Mouse (Mus musculus) megakaryocyte progenitor cell, adult 5-6 weeks (primary cell): ENCODE measurements around the gene Hnrnpul1. TPM values are rescaled to one million over a fixed set of nuclear protein-coding genes. Genes with fewer than 3 reads are reported as not detected.

Experiments
- ATAC-seq: replicated peaks from 2 replicates; pipeline ENCODE4 v1.8.0; 2016; ENCODE audit warnings: mild to moderate bottlenecking, moderate TSS enrichment, inconsistent platforms; ENCODE audit not compliant: poor library complexity
- total RNA-seq, 2 experiments: library from RNA; stranded (forward) in 1 of 2; stranded (reverse) in 1 of 2; fragments of 157-497, 149-512 nt in 1 of 2; fragments of 200-1000 nt in 1 of 2; gene quantifications; 2 replicates each; pipeline versions ENCODE4 v1.2.3 to v1.2.4; 2015 to 2017

Hnrnpul1 gene
- total RNA-seq, 2 experiments from 2014 or later = 126 to 132 TPM

DNA sequence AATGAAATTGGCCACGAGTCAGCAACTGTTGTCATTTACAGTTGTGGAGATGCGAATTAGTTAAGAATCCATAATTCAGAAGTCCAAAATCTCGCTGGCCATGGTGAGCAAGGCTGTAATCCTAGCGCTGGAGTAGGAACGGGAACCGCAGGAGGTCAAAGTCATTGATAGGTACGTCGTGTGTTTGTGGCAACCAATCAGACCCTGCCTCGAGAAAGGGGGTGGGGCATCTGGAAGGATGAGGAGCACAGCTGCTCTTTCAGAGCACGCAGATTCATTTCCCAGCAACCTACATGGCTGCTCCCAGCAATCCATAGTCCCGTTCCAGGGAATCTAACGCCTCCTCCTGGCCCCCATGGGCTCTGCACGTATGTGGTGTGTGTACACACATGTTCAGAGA lies 54.7 kb downstream of the Hnrnpul1 start:
- no peak for ATAC-seq

DNA sequence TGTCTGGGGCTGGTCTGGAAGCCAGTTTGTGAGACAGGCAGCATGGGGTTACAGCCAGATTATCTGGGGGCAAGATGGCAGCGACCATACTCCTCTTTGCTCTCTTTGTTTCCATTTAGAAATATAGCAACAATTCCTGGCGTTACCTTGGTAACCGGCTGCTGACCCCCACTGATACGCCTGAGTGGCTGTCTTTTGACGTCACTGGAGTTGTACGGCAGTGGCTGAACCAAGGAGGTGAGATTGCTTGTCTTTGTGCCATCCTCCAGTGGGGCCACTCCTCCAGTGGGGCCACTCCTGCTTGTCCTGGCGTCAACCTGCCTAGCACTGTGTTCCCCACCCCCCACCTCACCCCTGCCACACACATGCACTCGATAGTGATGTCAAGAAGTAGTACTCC lies 60.5 kb downstream of the Hnrnpul1 start:
- no peak for ATAC-seq

DNA sequence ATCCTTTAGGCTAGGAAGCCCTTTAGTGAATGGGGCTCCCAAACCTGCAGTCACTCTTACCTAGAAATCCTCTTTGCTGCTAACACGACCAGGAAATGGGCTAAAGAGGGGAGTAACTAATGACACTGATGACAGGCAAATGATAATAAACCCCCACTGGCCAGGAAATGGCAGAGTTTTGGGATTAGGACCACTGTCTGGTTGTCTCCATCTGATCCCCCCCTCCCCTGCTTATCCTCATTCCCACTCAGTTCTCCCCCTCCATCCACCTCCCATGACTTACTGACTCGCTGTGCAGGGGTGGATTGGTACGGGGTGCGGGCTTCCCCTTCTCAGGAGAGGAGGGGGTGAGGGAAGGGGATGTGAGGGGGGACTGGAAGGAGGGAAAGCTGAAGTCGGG lies 64.5 kb downstream of the Hnrnpul1 start:
- no peak for ATAC-seq

DNA sequence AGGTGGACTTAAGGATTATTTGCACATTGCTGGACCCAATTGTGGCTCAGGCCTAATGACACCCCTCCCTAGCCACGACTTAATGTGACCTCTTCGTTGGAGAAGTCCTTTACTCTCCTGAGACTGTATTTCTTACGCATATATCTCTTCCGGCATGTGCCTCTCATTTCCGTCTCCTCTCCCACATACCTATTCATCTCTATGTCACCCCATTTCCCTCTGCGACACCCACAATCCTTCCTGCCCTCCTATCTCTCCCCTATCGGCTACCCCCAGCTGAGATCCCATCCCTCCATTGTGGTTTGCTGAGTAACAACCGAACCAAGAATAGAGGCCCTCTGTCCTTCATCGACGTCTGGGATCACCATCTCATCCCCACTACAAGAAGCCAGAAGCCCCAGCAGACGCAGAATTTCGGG lies 64.9 kb downstream of the Hnrnpul1 start:
- peak; percentile 27 for ATAC-seq

DNA sequence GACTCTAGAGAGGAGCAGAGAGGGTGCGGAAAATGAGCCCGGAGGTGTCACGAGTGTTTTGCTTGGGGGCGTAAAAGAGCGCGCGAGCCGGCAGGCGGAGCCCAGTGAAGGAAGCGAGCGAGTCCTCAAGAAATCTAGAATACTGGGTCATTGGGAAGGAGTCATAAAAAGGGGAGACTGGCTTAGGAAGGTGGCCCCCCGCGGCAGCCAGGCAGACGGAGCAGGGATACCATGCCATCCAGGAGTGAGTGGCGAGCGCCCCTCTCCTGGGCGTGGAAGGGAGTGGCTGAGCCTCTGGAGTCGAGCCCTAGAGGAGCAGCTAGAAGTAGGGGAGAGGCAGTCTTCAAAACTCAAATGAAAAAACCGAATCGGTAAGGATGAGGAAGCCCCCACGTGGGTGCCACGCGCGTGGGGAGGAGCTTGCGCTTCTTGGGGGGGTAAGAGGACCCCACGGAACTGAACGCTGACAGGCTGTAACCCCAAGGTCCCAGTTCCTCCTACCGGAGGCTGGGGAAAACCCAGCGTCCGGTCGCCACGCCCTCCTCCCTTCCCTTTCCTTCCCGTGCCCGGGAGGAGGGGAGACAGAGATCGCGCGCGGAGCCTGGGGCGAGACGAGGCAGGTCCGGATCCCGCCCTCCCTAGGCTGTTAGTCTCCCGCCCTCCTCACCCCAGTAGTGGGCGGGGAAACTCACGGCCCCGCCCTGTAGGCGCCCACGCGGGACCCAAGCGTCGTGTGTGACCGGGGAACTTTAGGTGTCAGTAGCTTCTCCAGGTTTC lies 65.6 kb downstream of the Hnrnpul1 start:
- peak; percentile 64 for ATAC-seq

DNA sequence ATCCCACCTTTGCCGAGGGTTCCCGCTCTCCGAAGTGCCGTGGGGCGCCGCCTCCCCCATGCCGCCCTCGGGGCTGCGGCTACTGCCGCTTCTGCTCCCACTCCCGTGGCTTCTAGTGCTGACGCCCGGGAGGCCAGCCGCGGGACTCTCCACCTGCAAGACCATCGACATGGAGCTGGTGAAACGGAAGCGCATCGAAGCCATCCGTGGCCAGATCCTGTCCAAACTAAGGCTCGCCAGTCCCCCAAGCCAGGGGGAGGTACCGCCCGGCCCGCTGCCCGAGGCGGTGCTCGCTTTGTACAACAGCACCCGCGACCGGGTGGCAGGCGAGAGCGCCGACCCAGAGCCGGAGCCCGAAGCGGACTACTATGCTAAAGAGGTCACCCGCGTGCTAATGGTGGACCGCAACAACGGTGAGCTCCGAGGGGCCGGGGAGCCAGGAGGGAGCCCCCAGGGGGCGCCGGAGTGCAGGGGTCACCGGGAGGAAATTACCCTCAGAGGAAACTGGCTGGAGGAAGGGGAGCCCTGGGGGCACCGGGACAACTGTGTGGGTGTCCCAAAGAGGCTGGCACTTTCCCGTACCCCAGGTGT lies 66.7 kb downstream of the Hnrnpul1 start:
- no peak; the same call in 1 of the 2 replicates for ATAC-seq

DNA sequence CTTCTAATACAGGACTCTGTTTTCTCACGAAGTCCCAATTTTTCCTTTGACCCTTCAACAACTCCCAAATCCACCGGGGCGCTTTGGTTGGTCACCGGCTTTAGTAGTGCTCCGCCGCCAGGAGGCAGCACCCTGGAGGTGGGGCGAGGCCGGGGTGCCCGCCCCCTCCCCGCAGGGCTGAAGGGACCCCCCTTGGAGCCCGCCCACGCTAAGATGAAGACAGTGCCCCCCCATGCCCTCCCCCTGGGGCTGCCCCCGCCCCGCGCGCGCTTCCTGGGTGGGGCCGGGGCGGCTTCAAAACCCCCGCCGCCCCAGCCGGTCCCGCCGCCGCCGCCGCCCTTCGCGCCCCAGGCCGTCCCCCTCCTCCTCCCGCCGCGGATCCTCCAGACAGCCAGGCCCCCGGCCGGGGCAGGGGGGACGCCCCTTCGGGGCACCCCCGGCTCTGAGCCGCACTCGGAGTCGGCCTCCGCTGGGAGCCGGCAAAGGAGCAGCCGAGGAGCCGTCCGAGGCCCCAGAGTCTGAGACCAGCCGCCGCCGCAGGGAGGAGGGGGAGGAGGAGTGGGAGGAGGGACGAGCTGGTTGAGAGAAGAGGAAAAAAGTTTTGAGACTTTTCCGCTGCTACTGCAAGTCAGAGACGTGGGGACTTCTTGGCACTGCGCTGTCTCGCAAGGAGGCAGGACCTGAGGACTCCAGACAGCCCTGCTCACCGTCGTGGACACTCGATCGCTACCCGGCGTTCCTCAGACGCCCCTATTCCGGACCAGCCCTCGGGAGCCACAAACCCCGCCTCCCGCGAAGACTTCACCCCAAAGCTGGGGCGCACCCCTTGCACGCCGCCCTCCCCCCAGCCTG lies 67.7 kb downstream of the Hnrnpul1 start, which contains the start of gene Tgfb1:
Gene Tgfb1 (plus strand): TSS at position 323 of the 852 bp plus-strand sequence.
- peak; percentile 33 for ATAC-seq

DNA sequence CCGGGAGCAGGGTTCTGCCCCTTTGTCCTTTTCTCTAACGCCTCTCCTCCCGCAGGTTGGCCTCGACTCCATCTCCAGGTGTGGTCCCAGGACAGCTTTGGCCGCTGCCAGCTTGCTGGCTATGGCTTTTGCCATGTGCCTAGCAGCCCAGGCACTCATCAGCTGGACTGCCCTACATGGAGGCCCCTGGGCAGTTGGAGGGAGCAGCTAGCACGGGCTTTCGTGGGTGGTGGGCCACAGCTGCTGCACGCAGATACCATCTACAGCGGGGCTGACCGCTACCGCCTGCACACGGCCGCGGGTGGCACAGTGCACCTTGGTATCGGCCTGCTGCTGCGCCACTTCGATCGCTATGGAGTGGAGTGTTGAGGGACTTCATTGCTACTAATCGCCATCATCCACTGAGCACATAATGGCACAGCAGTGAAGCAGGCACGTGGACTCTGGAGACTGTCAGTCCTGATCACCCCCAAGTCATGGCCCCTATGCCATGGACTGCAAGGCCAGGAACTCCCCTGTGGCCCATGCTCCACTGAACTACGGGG lies 68.6 kb downstream of the Hnrnpul1 start:
- ATAC-seq = no peak

DNA sequence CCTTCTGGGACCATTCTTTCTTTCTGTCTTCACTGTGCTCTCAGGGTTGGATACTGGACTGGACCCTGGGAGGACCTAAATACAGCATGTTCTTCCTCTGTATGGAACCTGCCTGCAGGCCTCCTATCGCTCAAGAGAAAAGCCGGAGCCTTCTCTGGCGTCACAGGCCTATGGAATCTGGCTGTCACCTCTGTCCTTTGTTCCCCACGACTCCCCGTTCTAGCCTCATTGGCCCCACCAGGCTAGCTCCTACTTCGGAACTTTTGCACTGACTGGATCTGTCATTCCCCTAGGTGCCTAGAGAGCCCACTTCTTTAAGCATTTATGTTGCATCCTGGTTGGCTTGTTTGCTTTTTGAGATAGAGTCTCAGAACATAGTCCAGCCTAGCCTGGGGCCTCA lies 69.9 kb downstream of the Hnrnpul1 start:
- no peak for ATAC-seq

DNA sequence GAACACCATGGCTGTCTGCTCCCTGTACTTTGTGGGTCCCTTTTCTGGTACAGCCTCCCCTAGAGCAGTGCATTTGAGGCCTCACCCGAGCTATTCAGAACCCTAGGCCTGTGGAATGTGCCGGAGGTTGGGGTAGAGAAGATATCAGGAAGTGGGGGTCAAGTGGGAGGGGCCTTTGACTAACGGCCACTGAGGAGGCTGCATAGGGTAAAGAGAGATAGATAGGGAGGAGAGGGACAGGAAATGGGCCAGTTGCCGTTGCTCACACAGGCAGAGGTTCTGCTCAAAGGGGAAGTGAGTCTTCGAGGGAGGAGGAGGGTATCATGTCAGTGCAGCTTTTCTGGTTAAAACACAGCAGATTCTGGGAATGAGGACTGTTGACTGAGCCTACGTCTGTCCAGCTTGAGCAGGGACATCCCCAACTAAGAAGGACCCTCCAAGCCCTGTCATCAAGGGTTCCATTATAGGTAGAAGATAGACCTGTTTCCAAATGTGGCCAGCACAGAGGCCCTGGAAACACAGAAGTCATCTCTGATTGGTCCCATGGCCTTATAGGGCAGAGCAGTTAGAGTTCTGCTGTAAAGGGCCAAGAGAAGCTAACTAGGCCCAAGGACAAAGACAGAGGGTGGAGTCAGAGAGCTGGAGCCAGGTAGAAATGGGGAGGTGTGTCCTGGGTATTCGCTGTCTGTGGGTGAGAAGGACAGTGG lies 70.9 kb downstream of the Hnrnpul1 start:
- ATAC-seq = peak; percentile 40

DNA sequence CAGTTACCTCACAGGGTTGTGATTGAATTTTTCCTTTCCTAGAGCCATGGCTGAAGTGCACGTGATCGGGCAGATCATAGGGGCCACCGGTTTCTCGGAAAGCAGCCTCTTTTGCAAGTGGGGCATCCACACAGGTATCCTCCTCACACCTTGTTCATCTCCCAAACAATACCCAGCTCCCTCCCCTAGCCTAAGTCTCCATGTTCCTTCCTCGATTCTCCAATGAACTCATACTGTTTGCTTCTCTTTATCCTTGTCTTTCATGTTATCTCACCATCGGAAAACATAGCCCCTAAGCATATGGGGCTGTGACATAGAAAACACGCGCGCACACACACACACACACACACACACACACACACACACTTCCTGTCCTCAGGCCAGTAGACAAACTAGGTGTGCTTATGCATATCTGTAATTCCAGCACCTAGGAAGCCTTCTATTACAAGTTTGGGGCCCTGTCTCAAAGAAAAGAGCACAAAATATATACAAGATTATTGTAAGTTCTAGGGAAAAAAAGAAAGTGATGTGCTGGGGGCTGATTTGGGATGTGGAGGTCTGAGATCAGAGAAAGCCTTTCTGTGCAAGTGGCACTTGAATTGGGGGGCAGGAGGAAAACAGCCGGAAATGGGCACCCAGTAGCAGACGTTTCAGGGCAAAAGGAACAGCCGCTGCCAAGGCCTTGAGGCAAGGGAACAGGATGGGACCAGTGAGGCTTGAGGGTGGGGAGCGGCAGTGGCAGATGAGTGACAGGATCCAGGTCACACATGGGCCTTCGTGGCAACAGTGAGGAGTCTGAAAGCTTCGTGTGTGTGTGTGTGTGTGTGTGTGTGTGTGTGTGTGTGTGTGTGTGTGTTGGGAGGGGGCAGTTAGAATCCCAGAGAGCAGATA lies 73.0 kb downstream of the Hnrnpul1 start:
- ATAC-seq = no peak

DNA sequence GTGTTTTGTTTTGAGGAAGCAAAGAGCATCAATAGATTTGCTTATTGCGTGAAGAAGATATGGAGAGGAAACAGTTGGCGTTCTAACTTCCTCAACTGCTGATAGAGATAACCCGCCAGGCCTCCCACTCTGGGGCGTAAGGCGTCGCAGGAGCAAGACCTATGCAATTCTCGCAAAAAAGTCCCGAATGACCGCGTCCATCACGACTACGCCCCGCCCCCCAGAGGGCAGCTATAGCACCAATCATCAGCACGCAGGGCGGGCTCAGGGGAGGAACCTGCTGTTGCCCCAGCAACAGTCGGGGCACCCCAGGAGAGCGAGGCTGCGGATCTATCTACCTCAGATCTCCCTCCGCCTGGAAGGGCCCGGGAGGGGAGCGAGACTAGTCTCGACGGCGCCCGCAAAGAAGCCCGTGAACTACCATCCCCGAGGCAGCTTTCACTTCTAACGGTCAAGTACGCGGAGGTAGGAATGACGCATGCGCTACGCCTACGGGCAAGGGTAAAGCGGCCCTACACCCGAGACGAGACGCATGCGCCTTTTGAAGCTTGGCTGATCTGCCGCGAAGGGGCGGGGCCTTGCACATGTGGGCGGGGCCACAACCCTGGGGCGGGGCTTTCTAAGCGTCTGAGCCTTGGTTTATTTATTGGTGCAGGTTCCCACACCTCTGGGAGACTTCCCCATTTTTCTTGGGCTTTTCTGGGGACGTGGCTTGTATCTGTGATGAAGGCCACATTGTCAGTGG lies 73.9 kb downstream of the Hnrnpul1 start, which contains the start of gene B9d2:
Gene B9d2 (plus strand): TSS at position 267 of the 745 bp plus-strand sequence.
- peak; percentile 68 for ATAC-seq

DNA sequence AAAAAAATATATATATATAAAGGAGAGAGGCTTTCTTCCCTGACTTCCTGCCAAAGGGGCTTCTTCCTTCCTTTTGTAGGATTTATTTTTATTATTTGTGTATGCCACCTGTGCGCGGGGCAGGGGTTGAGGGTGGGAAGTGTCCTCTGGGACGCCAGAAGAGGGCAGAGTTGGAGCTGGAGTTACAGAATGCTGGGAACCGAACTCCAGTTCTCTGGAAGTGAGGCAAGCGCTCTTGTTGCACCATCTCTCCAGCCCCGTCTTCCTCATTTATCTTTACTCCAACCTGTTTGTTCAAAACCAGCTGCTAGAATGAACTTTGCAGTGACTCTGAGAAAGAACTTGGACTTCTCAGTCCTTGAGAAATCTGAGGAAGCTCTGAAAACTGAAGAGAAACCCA lies 74.6 kb downstream of the Hnrnpul1 start:
- peak; percentile 12 for ATAC-seq

DNA sequence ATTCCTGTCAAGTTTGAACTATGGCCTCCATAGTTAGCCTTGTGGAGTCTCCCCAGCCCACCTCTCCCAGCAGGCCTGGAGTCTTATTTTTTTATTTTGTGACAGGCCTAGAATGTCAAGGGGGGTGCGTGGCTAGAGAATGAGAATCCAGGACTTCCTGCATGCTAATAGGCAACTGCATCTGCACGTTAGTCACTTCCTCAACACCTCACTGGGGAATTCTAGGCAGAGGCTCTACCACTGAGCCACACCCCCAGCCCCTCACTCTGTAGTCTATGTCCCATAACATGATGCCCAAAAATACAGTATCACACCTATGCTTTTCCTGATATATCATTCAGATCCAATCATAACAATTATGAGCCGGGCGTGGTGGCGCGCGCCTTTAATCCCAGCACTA lies 77.5 kb downstream of the Hnrnpul1 start:
- ATAC-seq = no peak

DNA sequence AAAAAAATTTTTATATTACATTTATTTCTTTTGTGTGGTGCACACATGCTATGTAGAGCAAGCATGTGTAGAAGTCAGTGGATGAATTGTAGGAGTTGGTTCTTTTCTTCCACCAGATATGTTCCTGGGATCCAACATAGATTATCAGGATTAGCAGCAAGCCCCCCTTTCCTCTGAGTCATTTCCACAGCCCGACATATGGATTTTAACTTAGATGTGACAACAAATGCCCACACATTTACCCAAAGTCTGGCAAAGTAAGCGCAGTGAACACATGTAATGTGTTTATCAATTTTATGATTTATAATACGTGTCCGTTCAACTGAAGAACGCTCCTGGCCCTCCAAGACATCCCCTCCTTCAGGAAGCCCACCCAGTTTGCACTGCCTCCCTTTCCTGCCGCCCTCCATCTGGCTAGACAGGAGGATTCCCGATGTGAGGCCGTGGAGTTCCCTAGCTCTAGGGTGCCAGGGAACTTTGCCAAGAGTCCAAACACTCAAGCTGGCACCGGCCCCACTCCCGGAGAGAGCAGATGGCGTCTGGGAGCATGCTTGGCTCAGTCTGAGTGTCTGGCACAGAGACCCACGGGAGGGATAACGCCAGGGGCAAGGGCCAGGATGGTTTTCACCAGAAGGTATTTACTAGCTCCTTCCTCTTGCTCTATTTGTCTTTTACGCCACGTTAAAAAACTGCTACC lies 78.3 kb downstream of the Hnrnpul1 start:
- ATAC-seq = no peak

DNA sequence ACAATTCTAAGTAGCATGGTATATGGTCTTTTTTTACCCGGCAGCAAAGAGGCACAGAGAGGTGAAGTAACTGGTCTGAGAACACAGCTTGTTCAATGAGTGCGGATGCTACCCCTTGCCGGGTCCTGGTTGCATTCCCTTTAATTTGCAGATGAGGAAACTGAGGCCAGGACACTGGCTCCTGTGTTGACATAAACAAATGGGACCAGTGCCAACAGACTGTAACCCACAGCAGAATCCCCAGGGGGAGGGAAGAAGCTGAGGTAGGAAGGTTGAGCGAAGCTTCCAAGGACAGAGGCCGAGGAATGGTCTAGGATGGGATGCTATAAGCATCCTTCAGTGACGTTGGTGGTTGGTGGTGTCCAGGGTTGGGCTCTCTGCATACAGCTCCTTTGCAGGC lies 79.2 kb downstream of the Hnrnpul1 start:
- no peak for ATAC-seq

DNA sequence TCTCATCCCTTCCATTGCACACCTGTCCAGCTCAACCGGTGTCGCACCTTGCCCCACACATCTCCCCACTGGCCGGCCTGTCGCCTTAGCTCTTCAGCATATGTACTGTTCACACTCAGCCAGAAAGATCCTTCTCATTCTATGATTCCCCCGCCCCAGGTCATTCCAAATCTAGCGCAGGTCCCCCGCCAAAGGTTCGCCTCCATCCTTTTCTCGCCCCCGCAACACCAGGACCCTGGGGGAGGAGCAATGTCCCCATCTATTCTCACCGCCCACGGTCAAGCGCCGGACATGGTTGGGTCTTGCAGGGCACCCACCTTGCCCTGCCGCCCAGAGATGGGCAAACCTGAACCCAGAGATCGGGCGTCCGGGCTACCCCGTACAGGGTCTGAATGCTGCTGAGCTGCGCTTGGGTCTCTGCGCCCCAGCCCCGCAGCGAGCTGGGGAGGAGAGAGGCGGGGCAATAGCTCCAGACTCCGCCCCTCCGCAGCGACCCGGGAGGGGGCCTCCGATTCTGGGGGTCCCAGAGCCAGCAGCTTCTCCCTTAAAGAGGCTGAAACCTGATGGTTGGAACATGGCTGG lies 79.7 kb downstream of the Hnrnpul1 start, which contains the start of gene Tmem91:
Gene Tmem91 (minus strand): TSS at position 448 of the 582 bp plus-strand sequence.
- ATAC-seq = peak; percentile 33

DNA sequence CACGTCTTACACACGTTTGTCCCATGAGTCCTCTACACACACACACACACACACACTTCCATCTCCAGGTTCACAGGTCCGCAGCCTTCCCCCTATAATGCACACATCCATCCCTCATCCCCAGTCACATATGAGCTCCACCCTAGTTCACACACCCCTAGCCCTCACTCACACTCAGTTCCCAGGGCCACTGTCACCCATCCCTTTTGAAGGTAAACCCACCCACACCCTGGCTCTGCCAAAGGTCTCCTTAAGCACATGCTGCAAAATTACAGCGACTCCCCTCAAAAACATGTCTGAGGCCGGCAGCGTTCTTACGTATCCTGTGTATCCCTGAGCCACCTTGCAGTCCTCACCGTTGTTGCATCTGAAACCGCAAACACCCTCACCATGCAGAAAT lies 80.3 kb downstream of the Hnrnpul1 start:
- ATAC-seq = peak; percentile 32
